Mouse (Mus musculus): ENCODE measurements around the gene Cyp4f37. TPM values are rescaled to one million over a fixed set of nuclear protein-coding genes. Genes with fewer than 3 reads are reported as not detected.
"Not testable (repeated sequence)": the region's sequence is repeated elsewhere in the genome, so short reads cannot be mapped to it uniquely, and the experiment has no call there.

The Cyp4f37 gene
- total RNA-seq (2015; ENCODE audit: low replicate concordance) (not detected in 2 replicates), total RNA-seq (2017; ENCODE audit: low replicate concordance) (not detected in 2 replicates)

- not testable (repeated sequence) for ATAC-seq (replicated peaks; ENCODE audit: low FRiP score, poor library complexity, severe bottlenecking)
Observed at GRCm38 (mm10) chr17:32621018-32621417, at the start of gene Cyp4f37. Cyp4f37 (plus strand) TSS chr17:32621309.

GRCm38 (mm10) chr17:32573286-32573685 lies 47.8 kb upstream of the Cyp4f37 start:
- not testable (repeated sequence) for ATAC-seq (replicated peaks; ENCODE audit: low FRiP score, poor library complexity, severe bottlenecking)

GRCm38 (mm10) chr17:32577496-32578186 lies 43.5 kb upstream of the Cyp4f37 start:
- no peak for ATAC-seq (replicated peaks; ENCODE audit: low FRiP score, poor library complexity, severe bottlenecking)

GRCm38 (mm10) chr17:32596494-32596893 lies 24.6 kb upstream of the Cyp4f37 start:
- no peak for ATAC-seq (replicated peaks; ENCODE audit: low FRiP score, poor library complexity, severe bottlenecking)

GRCm38 (mm10) chr17:32608055-32608454 lies 13.1 kb upstream of the Cyp4f37 start:
- no peak for ATAC-seq (replicated peaks; ENCODE audit: low FRiP score, poor library complexity, severe bottlenecking)

- not testable (repeated sequence) for ATAC-seq (replicated peaks; ENCODE audit: low FRiP score, poor library complexity, severe bottlenecking)
Observed at GRCm38 (mm10) chr17:32610231-32610630, 10.9 kb upstream of the Cyp4f37 start.

- no peak for ATAC-seq (replicated peaks; ENCODE audit: low FRiP score, poor library complexity, severe bottlenecking)
Observed at GRCm38 (mm10) chr17:32610896-32611295, 10.2 kb upstream of the Cyp4f37 start.

GRCm38 (mm10) chr17:32612417-32612816 lies 8.7 kb upstream of the Cyp4f37 start:
- ATAC-seq (replicated peaks; ENCODE audit: low FRiP score, poor library complexity, severe bottlenecking) = no peak

GRCm38 (mm10) chr17:32617252-32617651 lies 3.9 kb upstream of the Cyp4f37 start:
- ATAC-seq (replicated peaks; ENCODE audit: low FRiP score, poor library complexity, severe bottlenecking) = no peak

- not testable (repeated sequence) for ATAC-seq (replicated peaks; ENCODE audit: low FRiP score, poor library complexity, severe bottlenecking)
Observed at GRCm38 (mm10) chr17:32629726-32630125, 8.6 kb downstream of the Cyp4f37 start.

- ATAC-seq (replicated peaks; ENCODE audit: low FRiP score, poor library complexity, severe bottlenecking) = no peak
Observed at GRCm38 (mm10) chr17:32631936-32632335, 10.8 kb downstream of the Cyp4f37 start.

GRCm38 (mm10) chr17:32634242-32634971 lies 13.3 kb downstream of the Cyp4f37 start:
- not testable (repeated sequence) for ATAC-seq (replicated peaks; ENCODE audit: low FRiP score, poor library complexity, severe bottlenecking)

- peak; percentile 52; the same call in 1 of the 2 replicates for ATAC-seq (replicated peaks; ENCODE audit: low FRiP score, poor library complexity, severe bottlenecking)
Observed at GRCm38 (mm10) chr17:32634972-32635314, 13.8 kb downstream of the Cyp4f37 start.

GRCm38 (mm10) chr17:32636341-32636740 lies 15.2 kb downstream of the Cyp4f37 start:
- ATAC-seq (replicated peaks; ENCODE audit: low FRiP score, poor library complexity, severe bottlenecking) = no peak

GRCm38 (mm10) chr17:32637151-32637550 lies 16.0 kb downstream of the Cyp4f37 start:
- no peak for ATAC-seq (replicated peaks; ENCODE audit: low FRiP score, poor library complexity, severe bottlenecking)

GRCm38 (mm10) chr17:32646631-32647030 lies 25.5 kb downstream of the Cyp4f37 start:
- ATAC-seq (replicated peaks; ENCODE audit: low FRiP score, poor library complexity, severe bottlenecking) = no peak

GRCm38 (mm10) chr17:32653860-32654259 lies 32.8 kb downstream of the Cyp4f37 start:
- ATAC-seq (replicated peaks; ENCODE audit: low FRiP score, poor library complexity, severe bottlenecking) = no peak

GRCm38 (mm10) chr17:32657041-32657440 lies 35.9 kb downstream of the Cyp4f37 start:
- no peak for ATAC-seq (replicated peaks; ENCODE audit: low FRiP score, poor library complexity, severe bottlenecking)

GRCm38 (mm10) chr17:32658246-32658645 lies 37.1 kb downstream of the Cyp4f37 start:
- no peak for ATAC-seq (replicated peaks; ENCODE audit: low FRiP score, poor library complexity, severe bottlenecking)

GRCm38 (mm10) chr17:32658712-32659111 lies 37.6 kb downstream of the Cyp4f37 start, which contains the start of gene Cyp4f40:
Cyp4f40 (plus strand) TSS chr17:32658900.
- ATAC-seq (replicated peaks; ENCODE audit: low FRiP score, poor library complexity, severe bottlenecking) = no peak

- ATAC-seq (replicated peaks; ENCODE audit: low FRiP score, poor library complexity, severe bottlenecking) = no peak
Observed at GRCm38 (mm10) chr17:32673976-32674375, 52.9 kb downstream of the Cyp4f37 start.
